Mouse (Mus musculus) layer of hippocampus, postnatal 14 days (tissue): ENCODE data around the gene Als2cr12. TPM values are rescaled to one million over a fixed set of nuclear protein-coding genes. Genes with fewer than 3 reads are reported as not detected.
"Not testable (repeated sequence)": the region's sequence is repeated elsewhere in the genome, so short reads cannot be mapped to it uniquely, and the experiment has no call there.

Source experiments
- DNase-seq, 2 experiments: peaks; one replicate each; pipeline ENCODE4 v3.0.0; 2021 to 2022; ENCODE audit warnings: low spot score in 2 of 2, mixed read lengths in 1 of 2
- total RNA-seq, 2 experiments: library from RNA; stranded (reverse); gene quantifications; 2 replicates each; pipeline ENCODE4 v1.2.3; 2021

Gene Als2cr12
- total RNA-seq, 2 experiments from 2014 or later = not detected

DNA sequence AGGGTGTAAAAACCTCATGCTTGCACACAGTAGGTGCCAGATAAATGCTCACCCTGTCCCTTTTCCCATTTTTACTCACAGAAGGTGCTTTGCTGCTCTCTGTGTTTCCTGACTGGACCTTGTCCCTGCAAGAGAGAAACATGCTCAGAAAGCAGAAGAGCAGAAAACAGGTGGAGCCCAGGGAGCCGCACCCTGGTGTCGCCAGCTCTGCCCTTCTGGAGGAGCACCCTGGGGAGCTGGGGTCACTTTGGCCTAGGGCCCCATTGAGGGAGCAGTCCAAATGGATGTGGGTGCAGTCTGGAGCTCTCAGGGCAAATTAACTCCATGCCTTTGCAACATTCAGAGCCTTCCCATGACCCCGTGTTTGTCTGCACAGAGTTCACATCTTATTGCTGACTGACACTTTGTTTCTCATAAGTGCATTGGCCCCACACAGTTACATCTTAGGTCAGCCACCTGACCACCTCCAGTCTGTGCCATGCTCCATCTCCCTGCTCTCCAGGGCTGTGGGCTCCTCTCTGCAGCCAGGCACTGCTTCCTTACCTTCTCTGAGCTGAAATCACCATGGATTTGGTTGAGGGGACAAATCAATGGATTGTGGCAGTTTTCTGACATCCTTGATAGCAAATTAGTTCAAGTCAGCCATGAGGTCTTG, 4.8 kb downstream of the Als2cr12 start:
- DNase-seq = not testable (repeated sequence)

DNA sequence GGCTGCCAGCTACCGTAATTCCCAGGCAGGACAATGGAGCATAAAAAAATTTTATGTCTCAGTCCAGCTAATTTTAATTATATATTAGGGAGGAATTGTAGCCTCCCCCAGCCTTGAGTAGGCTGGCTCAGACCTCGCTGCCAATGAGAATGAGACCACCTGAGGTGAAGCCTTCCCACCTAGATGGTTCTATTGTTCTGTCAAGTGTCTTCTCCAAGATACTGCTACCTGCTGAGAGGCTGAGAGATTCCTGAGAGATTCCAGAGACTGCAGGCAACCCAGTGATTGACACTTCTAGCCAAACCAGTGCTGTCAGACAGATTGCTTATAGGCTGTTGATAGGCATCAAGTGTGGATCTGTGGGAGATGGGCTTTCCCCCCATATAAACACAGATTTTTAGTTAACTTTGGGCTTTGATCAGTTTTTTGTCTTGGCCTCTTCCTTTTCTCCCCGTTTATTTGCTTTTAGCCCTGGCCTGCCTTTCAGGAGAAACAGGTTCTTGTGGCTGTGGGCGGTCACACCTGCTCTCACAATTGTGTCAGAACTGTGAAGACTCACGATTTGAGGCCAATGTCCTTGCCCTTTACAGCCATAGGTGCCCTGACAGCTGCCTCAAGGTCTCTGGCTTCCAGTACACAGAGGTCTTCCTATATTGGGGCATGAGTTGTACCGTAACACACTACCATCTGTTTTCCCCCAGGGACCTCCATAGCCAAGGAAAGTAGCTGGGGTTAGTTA, 5.6 kb downstream of the Als2cr12 start:
- DNase-seq = no peak

DNA sequence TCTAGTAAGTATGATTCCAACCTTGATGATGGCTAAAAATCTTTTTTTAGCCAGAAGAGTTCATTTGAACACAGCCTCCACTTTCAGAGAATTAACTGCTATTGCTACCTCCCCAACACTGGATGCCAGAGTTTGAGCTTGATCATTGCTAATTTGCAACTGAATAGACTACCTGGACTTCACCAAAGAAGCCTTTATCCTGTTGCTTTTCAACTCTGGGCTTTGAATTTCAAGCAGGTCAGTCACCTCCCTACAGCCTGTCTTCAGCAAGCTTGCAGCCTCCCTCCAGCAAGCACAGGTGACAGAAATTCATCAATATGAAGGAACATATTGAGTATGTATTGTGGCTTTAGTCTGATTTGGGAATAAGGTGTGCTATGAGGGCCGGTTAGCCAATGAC, 6.4 kb downstream of the Als2cr12 start:
- no peak for DNase-seq

DNA sequence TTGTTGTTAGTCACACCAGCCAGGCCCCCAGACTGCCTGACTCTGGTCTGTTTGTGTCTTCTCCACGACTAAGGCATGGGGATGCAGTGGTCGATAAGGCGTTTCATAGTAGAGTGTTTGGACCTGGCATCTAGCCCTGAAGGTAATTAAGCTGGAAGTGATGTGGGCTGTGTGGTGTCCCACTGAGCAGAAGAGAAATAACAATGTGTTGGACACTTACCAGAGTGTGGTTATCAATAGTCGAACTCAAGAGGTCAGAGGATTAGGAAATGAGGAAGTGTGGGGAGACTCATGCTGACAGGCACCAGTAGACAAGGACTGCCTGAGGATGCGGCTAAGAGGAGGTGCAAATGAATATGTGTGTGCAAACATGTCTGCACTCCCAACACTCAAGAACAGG, 17.4 kb downstream of the Als2cr12 start:
- not testable (repeated sequence) for DNase-seq

DNA sequence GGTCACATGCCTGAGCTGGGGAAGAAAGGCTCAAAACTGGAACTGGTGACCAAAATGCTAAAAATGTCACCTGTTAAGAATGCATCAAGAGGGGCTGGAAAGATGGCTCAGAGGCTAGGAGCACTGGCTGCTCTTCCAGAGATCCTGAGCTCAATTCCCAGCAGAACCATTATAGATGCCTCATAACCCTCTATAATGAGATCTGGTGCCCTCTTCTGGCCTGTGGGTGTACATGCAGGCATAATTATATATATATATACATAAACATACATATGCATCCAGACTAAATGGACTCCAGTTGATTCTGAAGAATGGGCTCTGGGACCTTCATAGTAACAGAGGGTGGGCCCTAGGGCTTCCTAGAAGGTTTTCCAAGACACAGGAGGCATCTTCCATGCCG, 18.2 kb downstream of the Als2cr12 start:
- peak in 1 of 2 experiments; percentile 20 for DNase-seq

DNA sequence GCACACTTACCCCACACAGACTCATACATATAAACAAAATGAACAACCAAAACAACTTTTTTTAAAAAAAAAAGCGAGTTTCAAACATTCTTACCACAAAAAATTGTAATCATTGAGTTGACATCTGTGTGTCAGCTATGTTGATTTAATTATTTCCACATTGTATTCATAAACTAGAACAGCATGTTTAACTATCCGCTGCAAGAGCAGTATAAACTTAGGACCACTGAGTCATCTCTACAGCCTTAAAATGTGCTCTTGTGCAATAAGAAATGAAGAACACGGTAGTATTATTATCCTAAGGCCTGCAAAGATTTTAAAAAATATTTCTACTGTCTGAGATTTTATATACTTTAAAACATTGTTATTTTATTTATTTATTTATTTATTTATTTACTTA, 20.8 kb downstream of the Als2cr12 start:
- no peak for DNase-seq

DNA sequence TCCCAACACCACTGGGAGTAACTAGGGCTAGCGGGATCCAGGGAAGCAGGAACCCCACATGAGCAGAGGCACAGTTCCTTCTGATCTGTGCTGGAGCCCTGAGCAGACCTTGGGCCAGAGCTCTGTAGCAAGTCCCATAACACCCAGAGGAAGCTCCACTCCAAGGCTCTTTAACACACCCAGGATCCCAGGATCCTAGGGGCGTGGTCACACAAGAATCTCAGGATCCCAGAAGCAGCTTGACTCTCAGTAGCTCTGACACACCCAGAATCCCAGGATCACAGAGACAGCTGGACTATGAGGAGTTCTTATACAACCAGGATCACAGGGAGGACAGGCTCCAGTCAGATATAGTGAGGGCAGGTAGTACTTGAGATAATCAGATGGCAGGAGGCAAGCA, 23.7 kb downstream of the Als2cr12 start:
- no peak for DNase-seq

DNA sequence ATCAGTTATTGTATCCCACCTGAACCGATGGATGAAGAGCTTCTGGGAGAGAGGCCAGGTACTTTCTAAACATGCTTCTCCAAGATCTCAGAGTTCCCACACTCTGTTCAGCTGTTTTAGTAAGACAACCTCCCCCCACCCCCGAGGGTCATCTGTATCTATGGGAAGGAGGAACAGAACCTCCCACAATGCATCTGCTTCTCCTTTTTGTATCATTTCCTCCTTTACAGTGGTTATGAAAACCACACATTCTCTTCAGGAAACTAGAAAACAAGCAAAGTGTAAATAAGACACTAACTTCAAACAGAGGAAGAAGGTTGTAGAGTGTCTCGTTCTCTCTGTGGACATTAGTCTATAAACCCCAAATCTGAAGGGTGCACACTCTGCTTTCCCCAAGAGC, 26.2 kb downstream of the Als2cr12 start:
- not testable (repeated sequence) for DNase-seq

DNA sequence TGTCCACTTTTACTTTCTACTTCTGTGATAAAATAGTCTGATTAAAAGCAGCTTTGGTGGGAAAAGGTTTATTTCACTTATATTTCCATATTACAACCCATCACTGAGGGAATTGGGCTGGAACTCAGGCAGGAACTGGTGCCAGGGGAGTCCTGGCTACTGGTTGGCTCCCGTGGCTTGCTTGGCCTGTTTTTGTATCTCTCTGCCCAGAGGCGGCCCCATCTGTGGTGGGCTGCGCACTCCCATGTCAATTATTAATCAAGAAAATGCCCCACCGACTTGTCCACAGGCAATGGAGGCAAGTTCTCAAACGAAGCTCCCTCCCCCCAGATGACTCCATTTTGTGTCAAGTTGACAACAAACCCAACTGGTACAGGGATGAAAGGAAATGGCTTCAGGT, 27.6 kb downstream of the Als2cr12 start:
- DNase-seq = no peak

DNA sequence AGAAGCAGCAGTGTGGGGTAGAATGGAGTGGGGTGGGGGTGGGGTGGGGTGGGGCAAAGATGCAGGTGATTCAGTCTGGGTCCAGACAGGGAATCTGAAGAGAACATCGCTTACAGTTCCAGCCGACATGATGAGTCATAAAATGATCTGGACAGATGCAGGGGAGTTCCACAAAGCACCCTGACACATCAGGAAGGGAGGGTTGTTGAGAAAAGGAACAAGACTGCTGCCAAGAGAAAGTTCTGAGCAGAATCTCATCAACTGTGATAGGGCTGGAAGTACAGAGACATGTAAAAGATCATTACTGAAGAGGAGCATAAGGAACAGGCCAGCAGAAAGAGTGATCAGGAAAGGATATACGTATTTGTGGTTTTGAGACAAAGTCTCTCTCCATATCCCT, 32.4 kb downstream of the Als2cr12 start:
- DNase-seq = not testable (repeated sequence)

DNA sequence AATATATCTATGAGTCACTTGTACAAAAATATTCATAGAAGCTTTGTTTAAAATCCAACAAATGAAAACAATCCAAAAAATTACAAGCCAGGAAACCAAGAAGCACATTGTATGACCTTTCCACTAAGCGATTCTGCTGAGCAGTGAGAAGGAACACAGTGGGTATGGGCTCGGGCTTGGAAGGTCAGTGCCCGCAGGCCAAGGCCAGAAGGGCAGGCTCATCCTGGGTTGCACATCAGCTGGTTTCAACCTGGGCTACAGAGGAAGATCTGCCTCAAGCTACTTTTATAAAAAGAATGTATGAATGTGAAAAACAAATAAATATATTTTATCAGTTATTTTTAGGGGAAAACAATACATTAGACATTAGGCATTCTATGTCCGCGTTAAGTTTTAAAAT, 33.1 kb downstream of the Als2cr12 start:
- DNase-seq = not testable (repeated sequence)

DNA sequence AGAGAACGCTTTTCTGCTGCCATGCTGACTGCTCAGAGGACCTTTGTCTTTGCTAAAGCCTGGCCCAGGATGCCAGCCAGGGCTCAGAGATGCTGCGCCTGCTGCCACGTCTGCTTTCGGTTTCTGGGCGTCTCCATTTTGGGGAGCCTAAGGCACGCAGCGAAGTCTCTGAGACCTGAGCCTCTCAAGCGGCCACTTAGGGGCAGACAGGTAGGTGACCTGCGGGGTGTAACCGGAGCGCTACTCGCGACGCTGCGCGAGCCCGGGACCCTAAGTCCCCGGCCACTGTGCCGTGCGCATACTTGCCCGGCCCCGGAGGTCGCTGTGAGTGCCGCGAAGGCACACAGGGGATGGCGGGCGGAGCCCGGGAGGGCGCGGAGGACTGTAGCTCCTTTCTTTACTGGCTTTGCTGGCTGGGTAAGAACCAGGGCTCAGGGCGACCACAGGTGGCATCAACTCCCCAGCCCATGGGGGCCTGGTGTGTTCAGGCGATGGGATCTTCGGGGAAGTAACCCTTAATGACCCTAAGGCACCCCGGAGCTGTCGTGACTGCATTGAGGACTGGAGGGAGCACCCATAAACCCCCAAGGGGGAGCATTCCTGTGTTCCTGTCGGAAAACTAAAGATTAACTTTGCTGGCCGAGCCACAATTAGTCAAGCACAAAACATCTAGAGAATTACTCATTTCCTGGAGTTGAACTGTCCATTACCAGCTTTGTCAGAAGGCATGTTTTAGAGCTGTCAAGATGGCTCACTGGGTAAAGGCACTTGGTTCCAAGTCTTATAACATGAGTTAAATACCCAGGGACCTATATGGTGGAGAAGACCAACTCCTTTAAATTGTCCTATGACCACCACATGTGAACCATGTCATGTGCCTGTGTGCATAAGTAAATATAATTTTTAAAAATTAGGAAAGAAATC, 43.0 kb downstream of the Als2cr12 start:
- DNase-seq = peak; percentile 35 to 63

DNA sequence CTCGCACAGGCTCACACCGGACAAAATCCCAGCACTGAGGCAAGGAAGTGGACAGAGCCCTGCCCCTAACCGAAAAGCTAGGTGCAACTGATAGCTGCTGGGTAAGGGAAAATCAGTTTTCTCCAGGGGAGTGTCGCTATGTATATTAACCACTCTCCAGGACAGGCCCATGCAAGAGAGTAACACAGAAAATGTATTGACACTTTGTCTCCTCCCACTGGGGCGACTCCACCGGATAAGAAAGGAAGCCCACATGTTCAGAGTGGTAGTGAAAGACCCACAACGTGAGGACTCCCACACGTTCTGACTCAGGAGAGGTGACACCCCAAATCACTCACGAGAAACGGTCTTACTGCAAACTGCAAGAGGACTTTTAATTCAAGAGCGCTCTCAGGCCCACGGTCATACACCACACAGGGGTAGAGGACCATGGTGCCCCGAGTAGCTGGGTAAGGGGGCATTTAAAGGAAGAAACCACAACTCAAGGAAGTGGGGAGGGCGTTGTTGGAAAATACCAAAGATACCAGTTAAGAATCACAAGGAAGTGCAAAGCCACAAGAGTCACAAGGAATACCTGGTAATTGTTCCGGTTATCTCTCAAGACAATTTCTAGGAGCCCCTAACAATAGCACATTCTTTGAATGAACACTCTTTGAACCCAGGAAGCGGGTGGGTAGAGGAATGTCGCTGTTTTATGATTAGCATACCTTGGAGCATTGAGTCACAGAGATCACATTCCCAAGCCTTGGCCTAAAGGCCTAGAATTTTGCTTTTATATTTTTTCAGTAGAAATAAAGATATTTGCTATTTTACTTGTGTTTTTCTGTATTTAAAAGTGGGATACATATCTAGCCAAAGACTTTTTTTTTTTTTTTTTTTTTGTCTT, 44.0 kb downstream of the Als2cr12 start:
- not testable (repeated sequence) for DNase-seq

DNA sequence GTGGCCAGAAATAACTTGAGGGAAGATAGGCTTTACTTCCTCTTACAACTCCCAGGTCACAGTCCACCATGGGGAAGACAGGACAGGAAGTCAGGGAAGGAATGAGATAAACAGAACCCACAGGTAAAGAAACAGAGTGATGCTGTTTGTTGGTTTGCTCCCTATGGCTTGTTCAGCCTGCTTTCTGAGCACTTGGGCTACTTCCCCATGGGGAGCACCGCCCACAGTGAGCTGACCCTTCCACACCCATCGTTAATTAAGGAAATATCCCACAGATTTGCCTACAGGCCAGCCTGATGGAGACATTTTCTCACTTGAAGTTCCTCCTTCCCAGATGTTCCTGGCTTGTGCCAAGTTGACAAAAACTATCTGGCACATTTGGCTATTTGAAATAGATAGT, 66.9 kb downstream of the Als2cr12 start:
- DNase-seq = not testable (repeated sequence)

DNA sequence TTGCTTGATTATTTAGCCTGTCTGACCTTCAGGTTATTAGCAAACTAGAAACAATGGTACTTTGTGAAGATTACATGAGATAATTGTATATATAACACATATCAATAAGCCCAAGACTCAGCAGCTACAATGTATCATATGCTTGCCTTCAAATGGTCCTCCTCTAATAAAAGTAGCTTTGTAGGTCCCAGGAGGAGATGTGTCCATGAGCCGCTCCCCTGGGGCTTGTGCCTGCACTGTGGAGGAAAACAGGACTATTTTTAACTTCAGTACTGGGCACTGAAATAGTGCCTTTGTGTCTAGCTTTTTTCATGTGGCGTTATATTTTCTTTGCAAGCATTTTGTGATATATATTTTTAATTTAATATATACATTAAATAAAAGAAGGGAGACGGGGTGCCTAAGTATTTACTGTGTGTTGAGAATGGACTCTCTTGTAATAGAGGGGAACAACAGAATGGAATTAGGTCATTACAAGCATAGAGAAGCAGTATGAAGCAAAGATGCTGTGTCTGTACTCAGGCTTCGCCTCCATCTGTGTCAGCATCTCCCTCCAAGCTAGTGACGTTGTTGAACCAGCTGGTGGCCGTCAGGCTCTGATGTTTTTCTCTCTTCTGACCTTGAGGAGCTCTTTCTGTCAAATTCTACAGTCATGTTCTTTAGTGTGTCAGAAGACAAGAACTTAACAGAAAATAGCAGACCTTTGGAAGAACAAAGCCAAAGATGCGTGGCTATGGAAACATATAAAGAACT, 73.6 kb downstream of the Als2cr12 start:
- peak; percentile 17 to 47 for DNase-seq

DNA sequence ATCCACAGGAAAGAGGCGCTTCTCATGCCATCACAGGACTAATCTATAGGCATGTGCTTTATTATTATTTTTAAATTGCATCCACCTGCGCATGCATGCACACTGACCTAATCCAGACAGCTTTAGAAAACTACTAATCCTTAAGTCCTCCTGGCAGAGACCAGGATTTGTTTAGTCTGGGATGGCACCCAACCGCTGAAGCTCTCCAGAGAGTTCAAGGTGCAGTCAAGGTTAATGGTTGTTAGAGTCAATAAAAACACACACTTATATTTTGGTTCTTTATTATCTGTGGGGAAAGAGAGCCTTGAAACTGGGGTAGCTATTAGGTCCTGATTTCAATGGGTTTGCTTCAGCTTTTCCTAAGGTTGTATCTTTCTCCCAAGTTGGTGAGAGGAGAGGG, 74.5 kb downstream of the Als2cr12 start:
- DNase-seq = no peak

DNA sequence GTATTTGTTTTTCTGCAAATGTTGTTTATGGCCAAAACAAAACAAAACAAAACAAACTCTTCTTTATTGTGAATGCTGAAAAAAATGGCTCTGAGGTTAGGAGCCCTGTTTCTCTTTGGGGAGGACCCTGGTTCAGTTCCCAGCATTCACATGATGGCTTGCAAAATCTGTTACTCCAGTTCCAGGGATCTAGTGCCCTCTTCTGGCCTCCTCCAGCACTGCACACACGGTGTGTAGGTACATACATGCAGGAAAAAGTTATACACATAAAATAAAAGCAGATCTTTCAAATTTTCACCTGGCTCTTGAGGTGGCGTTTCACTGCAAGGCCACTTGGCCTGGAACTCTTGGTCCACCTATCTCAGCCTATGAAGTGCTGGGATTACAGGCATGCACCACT, 77.0 kb downstream of the Als2cr12 start:
- no peak for DNase-seq

DNA sequence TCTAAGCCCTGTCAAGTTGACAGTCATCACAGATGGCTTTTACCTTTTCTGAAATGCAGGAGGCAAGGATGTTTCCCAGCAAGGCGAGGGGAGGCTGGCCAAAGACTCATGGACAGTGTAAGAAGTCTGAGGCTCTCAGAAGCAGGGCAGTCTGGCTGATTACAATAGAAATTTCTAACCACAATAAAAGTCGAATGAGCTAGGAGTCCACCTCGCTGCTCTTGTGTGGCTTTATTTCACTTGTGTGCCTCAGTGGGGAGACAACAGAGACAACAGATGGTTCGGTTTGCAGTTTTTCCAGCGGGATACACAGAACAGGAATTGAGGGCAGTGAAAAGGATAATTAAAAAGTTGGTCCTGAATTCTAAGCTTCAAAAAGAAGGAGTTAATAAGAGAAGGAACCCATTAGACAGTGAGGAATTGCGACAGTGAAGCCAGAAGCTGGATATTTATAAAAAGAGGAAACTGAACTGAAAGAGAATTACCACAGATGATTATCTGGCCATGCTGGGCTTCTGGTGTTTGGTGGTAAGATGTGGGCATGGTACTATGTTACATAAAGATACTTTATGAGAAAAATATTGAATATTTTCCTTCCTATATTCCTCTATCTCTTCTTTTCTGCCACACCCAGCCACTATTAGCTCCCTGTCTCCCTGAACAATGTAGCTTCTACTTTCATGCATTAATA, 77.7 kb downstream of the Als2cr12 start:
- no peak for DNase-seq

DNA sequence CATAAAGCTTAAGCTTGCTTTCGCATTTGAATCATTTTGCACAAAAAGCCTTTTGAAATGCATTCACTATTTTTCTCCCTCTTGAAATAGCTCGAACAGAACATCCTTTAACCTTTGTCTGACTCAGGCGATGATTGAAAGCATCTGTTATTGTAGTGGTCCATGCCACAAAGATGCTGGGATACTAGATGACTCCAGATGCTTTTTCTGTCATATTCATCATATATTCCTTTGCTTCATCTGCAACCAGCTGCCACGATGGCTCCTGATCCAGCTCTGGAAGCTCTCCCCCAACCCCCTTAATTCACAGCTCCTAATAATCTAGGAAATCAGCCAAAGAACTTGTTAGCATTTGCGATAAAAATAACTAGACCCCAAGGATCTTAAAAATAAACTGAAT, 78.7 kb downstream of the Als2cr12 start:
- DNase-seq = peak; percentile 17 to 36
